Mouse (Mus musculus) lung, postnatal 10 days (tissue): ENCODE results near the gene BC035947.
"Not testable (repeated sequence)": the region's sequence is repeated elsewhere in the genome, so short reads cannot be mapped to it uniquely, and the experiment has no call there.

ENCODE experiments used
- DNase-seq: peaks from one replicate; pipeline ENCODE4 v3.0.0; 2021

BC035947 gene

DNA sequence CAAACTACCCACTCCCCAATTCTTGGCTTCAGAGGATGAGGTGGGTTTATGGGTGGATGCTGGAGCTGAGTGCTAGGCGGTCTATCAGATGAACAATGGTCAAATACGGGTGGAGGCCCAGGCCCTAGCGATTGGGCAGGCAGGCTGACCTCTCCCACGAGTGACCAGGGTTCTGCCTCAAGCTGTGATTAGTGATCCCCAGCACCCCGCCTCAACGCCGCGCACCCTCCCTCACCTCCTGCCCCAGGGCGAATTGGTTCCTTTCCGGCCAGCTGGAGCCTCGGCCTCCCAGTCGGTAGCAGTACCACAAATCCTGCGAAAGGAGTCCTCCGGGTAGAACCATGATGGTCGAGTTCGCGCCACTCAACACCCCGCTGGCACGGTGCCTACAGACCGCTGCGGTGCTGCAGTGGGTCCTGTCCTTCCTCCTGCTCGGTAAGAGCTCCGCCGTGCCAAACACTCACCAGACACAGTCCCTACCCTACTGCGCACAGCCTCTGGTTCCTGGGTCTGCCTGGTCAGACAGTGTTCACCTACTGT, at the start of gene BC035947:
Gene BC035947, minus strand, starts transcription at position 538 of the 540 bp plus-strand sequence.
- peak; percentile 28 for DNase-seq

DNA sequence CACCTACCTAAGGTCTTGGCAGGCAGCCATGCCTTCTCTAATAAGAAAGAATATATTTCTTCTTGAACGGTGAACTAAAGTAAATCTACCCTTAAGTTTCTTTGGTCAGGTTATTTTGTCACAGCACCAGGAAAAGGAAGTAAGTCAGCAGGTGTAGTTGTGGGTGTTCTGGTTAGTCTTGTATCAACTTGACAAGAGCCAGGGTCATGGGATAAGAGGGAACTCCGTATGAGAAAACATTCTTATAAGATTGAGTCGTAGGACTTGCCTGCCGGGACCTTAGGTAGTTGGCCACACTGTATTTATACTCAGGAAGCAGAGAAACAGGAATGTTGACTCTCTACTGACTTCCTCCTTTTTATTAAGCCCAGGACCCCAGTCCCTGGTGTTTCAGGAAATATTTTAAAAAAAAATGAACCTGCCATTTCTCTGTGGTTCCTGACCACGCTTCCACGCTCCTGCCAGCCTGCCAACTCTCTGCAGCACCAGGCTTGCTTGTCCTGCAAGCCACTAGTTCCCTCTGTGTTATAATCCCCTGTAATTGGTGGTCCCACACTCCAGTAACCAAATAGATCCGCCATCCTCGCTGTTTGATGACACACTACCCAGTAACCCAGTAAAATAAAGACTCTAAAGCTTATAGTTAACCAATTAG, 42.2 kb upstream of the BC035947 start:
- no peak for DNase-seq

DNA sequence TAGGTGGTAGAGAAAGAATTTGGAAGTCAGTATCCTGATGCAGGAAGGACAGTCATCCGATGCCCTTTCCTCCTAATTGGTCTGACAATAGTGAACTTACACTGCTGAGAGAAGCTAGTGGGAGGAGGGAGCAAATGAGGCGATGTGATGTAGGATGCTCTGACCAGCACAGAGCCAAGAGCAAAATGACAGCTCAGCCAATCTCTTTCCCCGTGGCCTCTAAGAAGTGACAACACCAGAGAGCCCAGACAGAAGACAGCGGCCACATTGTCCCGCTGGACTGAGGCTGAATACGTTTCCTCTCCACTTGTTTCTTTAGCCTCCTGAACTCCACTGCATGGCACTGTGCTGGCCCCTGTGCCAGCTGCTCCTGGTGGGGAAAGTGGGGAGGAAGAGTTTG, 37.0 kb upstream of the BC035947 start:
- no peak for DNase-seq

DNA sequence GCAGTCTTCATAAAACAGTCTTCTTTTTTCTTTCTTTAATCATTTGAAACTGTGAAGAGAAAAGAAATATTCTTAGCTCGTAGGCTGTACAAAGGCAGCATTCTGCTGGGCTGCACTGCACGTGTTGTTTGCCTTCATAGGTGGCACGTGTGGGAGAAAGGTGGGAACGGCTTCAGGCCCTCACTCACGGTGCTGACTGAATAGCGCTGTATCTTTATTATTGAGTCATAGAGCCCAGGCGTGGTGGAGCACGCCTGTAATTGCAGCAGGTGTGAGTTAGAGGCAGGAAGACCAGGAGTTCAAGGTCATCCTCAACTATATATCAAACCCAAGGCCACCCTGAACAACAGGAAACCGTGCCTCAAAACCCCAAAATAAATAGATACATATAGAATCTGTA, 34.3 kb upstream of the BC035947 start:
- DNase-seq: no peak

DNA sequence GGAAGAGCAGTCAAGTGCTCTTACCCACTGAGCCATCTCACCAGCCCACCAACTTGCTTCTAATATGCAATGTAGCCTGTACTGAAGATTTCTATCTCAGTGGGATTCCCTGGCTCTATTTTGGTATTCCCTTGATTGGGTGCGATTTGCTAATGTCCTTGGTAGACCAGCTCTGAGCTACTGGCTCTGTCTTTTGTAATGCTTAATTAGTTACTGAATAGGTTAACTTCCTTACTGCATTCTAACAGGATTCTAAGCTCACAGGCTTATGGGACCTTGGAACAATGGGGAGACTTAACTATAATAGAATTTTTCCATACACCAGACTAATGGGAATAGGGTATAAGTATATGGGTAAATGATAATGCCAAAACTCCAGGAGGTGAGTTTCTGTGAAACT, 31.7 kb upstream of the BC035947 start:
- not testable (repeated sequence) for DNase-seq

DNA sequence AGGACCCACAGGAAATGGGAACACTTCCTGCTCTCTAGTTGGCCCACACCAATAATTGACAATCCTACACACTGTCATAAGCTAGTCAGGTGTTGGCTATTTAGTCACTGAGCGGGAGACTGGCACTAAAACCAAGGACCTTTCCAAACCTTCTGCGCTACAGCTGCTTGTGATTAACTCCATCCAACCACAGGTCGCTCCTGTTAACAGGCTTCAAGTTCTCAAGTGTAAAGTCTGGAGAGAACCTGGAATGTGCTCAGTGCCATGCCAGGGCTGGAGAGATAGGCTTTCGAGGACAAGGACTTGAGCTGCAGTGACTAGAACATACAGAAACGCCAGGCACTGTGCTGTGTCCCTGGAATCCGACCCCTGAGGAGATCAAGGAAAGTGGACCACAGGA, 27.2 kb upstream of the BC035947 start:
- DNase-seq: no peak

DNA sequence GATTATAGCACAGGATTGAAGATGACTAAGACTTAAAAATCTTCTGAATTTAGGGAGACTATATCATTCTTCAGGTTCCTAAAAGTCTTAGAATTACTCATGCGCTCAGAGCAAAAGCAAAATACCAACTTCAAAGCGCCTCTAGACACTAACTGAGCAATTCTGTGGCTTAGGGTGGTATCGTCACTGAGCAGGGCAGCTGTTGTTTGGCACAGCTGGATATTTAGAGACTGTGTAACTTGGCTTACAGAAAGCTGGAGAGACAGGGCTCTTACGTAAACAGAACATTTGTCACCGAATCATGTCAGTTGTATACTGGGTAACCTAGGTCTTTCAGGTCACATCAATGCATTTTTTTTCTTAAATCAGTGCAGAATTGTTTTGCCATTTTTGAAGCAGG, 26.4 kb upstream of the BC035947 start:
- no peak for DNase-seq

DNA sequence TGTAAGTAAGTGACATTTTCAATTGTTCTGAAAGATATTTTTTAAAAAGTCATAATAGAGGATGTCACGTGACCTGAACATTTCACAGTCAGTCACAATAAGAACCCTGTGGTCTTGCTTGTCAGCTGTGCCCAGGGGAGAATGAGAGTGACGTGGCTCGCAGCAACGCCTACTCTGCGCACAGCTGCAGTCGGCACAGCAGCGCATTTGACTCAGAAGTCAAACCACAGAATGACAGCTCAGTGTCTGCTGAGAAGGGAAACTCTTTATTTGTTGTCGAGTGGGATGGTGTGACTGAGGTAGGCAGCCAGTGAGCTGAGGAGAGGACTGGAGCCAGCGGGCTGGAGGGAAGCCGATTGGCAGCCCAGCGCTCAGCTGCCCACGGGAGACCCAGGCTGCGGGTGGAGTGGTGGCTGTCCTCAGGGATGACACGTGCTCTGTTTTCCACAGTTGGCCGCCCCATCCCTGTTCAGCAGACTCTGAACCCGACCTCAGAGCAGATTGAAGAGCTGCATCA, 25.6 kb upstream of the BC035947 start:
- DNase-seq: peak; percentile 66

DNA sequence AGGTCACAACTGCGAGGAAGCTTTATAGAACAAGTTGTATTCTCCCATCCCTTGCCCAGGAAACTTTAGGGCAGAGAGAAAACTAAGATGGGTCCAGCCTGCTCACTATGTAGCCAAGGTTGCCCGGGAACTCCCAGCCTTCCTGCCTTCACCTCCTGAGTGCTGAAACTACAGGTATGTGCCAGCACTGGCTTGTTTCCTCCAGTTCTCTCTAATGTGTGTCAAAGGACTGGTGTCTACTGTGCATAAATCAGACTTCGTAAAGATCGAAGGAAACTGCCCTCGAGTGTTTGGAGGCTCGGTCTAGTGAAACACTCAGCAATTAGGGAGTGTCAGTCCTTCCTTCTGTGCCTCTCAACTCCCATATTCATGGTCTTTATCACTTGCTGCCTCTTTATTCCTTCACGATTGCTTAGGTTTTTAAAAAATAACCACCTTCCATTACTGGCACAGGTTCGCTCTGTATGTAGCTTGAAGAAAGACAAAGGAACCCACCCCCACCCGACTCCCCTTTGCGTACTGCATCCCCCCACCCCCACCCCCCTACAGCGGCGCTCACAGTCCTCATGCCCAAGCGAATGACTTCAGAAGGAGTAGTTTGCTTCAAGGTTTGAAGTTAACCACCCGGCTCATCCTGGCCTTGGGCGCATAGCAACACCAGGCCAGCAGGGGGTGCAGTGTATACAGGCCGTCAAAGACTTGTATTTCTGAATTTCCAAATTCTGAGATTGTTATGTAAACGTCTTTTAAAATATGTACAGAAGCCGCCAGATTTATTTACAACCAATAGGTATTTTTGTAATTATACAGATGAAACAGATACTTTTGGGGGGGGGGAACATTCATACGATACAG, 24.6 kb upstream of the BC035947 start:
- peak; percentile 85 for DNase-seq

DNA sequence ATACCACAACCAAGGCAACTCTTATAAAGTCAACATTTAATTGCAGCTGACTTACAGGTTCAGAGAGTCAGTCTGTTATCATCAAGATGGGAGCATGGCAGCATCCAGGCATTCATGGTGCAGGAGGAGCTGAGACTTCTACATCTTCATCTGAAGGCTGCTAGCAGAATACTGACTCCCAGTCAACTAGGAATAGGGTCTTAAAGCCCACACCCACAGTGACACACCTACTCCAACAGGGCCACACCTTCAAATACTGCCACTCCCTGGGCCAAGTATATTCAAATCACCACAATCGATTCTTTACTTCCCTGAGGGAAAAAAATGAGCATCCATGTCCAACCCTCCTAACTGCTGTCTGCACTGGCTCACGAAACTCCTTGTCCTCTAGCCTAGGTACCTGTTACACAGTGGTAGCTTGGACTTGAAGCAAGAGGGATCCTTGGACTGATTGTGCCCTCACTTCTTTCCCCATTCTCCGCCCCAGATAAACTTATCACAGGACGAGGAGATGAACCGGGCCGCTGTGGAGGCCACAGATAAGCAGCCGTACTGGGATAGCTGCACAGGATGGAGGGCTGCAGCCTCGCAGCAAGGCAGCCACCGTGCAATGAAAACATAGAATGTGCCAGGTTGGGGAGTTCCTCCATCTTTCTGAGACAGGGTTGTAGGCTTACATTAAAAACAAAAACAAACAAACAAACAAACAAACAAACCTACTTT, 22.6 kb upstream of the BC035947 start:
- DNase-seq: no peak

DNA sequence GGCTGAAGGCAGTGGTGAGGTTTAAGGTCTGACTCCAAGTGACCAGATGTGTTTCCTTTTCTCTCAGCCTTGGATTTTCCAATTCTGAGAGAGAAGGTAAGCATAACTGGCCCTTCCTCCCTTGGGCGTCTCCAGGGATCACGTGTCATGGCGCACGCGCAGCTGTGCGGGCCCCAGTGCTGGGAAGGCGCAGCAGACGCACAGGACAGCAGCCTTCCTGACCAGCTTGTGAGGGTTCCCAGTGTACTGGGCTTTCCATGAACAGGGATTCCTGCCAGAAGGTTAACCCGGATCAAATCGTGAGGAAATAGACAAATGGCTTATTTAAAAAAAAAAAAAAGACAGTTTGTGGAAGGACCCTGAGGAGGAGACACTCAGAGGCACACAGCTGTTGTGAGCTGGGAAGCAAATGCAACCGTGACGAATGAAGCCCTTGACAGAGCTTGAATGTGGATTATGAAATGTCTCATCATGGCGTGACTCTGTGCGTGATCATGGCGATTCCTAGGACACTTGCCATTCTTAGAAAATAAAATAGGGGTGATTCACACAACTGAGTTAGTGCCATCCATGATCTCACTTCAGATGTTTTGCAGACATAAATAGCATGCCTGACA, 20.3 kb upstream of the BC035947 start:
- peak; percentile 63 for DNase-seq

DNA sequence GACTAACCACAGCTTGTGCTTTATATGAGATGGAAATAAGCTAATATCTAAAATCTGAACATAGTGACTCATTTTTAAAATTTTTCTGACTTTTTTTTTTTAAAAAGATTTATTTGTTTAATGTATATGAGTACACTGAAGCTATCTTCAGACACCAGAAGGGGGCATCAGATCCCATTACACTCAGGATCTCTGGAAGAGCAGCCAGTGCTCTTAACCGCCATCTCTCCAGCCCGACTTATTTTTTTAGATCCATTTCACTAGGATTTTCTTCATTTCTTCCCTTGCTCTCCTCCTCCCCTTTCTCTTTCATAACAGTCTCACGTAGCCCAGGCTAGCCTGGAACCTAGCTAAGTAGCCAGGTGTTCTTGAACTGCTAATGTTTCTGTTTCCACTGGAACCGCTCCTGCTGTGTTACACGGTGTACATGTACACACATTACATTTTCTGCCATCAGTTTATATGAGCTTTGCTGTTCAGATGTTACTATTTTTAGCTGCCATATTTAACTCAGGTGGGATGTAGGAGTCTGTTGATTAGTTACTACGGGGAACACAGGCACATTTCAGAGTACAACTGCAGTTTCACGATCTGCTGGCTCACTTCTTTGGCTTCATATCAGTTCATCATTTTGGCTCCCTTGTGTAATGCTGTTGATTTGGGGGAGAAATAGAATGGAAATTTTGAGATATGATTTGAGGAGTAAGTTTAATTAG, 18.7 kb upstream of the BC035947 start:
- DNase-seq: no peak

DNA sequence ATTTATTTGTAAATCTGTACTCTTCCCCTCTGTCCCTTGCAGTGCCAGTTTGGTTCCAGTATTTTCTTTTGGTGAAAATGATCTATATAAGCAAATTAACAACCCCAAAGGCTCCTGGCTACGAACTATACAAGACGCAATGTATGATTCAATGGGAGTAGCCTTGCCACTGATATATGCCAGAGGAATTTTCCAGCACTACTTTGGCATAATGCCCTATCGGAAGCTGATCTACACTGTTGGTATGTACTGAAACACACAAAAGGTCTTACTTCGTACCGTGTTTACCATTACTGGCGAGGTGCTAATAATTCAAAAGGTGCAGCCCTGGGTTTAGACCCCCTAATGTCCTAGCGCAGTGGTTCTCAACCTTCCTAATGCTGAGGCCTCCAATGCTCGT, 17.1 kb upstream of the BC035947 start:
- DNase-seq: no peak

DNA sequence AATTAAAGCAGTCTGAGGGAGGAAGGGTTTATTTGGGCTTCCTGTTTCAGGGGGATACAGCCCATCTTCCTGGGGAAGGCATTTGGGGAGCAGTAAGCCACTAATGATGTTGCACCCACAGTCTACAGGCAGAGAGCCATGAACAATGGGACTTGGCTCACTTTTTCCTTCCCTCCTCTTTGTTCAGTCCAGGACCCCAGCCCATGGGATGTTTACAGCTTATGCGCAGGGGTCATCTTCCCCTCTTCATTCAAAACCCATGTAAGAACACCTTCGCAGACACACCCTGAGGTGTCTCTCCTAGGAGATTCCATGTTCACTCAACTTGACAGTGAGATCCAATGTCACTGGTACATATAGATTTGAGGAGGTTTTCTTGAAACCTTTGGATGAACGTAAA, 16.4 kb upstream of the BC035947 start:
- no peak for DNase-seq

DNA sequence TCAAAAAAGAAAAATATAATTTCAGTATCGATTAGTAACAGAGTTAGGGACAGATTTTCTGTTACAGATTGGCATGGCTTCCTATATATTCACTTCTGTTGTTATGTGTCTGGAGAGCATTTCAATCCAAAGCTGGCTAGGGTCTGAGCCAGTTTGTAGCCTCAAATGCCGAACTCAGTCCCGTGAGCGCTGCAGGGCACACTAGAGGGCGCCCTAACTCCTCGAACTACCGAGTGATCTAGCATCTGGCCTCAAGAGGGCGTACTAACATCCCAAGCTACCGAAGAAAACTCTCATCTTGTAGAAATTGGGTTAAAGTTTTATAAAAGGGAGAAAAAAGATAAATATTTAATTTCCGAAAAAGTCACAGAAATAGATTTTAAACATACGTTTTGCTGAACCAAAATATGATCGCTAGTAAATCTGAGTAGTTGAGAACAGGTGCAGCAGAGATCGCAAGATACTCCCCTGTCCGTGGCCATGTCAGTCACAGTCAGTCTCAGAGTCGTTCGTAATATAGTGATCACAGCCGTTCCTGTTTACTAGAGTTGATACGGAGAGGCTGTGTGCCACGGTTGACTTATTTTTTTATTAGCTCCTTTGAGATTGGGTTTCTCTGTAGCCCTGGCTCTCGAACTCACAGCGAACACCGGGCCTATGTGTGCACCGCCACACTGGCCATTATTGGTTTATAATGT, 13.4 kb upstream of the BC035947 start:
- peak; percentile 59 for DNase-seq

DNA sequence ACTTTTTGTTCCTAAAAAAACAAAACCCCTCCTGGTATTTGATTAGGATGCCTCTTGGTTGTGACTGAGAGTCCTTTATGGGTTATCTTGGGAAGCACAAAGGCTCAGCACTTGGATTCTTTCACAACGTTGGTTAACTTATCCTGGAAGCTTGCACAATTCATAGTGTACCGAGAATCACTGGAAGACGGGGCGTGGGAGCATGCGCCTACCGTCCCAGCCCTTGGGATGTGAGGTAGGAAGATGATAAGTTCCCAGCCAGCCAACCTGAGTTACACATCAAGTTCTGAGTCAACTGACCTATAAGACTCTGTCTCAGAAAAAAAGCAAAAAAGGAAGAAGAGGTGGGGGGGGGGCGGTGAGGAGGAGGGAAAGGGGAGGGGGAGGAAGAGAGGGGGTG, 6.9 kb upstream of the BC035947 start:
- DNase-seq: no peak

DNA sequence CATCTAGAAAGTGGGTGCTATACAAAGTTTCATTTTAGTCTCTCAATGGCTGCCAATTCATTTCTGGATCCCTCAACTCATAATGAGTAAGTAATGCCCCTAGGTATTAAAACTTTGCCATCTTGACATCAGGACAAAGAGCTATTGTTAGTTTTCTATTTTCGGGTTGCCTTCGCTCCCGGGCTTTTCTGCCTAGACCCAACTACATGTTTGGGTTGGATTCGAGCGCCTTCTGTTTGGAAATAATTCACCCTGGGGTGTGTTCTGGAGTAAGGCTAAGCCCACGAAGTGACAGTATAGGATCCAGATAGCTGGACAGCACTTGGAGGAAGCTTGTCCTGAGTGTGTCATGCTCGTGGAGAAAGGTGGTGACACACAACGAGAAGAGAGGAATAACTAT, 798 bp upstream of the BC035947 start:
- DNase-seq: no peak

DNA sequence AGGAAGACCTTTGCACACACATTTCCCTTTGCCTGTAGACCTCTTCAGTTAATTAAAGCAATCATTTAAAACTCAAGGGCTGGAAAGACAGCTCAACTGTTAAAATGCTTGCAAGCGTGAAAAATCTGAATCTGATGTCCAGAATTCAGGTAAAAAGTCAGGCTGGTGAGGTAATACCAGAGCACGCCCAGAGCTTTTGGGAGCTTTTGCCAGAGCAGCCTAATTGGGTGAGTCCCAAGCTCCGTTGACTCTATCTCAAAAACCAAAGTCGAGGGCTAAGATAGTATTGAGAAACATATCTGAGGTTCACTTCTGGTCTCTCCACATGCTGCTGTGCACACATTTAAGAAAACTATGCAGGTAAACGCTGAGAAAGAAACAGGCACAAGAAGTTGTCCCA, 1.1 kb downstream of the BC035947 start, which contains the start of gene Mogat1:
Gene Mogat1, plus strand, starts transcription at position 130 of the 400 bp plus-strand sequence.
- DNase-seq: no peak

DNA sequence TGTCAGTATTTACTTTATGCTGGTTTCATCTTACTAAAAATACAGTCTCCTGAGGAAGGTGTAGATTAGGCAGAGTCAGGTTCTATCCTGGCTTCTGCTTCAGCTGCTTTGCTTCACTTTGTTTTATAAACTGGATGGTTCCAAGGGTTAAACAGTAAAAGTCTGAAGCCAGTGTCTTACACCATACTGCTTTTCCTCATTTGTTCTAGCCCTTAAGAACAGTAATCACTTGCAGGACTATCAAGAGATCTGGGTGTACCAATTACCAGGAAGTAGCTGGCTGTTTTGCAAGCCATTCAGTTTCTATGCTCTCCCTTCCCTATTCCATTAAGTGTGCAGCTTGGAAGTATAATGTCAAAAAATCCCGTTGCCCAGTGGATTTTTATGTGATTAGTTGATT, 4.8 kb downstream of the BC035947 start:
- DNase-seq: no peak

DNA sequence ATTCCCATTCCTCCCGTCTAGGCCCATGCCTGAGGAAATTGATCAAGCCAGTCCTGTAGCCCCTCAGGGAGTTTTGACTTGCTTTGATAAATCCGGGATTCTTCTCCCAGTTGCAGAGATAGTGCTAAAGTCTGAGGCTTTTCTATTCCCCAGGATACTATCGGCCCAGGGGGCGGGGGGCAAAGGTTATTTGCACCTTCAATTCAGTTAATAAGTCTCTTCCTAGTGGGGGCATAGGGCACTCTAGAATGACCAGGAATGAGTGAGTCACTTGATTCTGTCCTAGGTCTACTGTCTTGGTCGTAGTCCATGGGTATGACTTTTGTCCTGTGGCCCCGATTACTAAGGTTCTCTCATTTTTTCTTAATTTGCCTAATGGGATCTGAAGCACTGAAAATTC, 9.4 kb downstream of the BC035947 start:
- no peak for DNase-seq

DNA sequence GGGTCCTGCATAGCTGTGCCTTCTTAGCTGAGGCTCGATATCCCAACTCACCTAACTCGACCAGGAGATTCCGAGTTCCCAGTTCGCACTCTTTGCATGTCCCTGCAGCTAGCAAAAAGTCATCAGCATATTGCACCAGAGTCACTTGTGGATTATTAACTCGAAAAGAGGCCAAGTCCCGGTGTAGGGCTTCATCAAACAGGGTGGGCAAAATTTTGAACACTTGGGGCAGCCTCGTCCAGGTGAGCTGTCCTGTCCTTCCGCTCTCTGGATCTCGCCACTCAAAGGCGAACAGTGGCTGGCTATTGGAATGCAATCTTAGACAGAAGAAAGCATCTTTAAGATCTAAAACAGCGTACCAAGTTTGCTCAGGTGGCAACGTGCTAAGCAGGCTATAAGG, 10.1 kb downstream of the BC035947 start:
- DNase-seq: not testable (repeated sequence)
